Mouse (Mus musculus): ENCODE measurements around the gene Hist2h2bb.
"Not testable (repeated sequence)": the region's sequence is repeated elsewhere in the genome, so short reads cannot be mapped to it uniquely, and the experiment has no call there.

Hist2h2bb gene

DNA sequence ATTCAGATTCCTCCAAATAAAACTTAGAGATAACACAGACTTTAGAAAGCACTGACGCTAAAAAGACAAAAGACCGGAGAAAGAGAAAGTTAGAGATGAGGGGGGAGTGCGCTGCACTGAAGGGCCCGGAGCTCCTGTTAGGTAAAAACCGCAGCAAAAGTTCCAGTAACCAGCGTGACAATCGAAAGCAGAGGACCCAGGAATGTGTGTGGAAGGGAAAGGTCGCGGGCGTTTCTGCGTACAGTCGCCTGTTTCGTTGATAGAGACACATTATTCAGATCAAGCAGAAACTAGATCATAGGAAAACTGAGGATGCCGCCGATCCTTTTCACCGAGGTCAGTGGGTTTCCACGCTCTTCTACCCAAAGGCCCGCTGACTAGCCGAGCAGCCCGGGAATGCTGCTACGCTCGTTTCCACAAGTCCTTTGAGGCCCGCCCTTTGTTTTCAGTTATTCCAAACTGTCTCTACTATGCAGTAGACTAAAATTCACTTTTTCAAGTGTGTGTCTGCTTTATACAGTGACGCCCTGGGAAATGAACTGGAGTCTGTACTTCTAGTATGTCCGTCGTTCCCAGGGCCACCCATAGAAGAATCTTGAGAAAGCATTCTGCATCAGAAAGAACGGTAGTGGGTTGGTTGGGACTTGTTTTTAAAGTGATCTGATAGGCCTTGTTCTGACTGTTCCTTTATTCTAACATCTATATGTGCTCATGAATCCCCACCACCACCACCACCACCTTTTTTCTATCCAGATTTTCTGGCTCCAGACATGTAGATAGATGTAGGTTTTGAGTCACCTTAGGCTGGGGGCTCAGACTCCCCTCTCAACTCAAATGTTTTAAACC is 5.8 kb upstream of the Hist2h2bb start:
- DNase-seq: peak; percentile 59

- DNase-seq: peak; percentile 25
These were observed 5.1 kb upstream of the Hist2h2bb start for GRCm38 (mm10) chr3:96264404-96264949.

DNA sequence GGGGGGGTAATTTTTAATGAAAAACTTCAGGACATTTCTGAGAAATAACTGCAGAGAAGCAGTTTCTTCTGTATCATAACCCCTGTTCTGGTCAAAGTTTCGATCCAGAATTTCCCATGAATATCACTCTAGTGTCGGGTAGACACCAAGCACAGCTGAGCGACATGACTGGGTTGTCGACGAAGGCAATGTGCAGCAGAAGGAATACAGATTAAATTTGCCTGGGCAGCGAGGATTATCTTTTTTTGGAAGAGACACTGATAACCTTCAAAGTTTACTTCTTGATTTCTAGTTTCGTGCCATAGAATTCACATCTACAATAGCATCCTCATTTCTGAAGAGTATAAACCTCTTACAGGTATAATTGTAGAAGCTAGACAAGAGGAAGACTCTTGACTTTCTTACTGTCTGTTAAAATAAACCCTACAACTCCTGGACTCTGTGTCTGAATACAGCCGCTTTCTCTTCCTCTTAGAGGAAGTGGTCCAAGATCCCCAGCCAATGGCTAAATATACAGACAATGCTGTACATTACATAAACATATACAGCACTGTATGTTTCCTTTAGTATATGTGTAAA is 3.3 kb upstream of the Hist2h2bb start:
- DNase-seq: no peak

- DNase-seq: no peak
These were observed 2.0 kb upstream of the Hist2h2bb start for GRCm38 (mm10) chr3:96267541-96267940.

DNA sequence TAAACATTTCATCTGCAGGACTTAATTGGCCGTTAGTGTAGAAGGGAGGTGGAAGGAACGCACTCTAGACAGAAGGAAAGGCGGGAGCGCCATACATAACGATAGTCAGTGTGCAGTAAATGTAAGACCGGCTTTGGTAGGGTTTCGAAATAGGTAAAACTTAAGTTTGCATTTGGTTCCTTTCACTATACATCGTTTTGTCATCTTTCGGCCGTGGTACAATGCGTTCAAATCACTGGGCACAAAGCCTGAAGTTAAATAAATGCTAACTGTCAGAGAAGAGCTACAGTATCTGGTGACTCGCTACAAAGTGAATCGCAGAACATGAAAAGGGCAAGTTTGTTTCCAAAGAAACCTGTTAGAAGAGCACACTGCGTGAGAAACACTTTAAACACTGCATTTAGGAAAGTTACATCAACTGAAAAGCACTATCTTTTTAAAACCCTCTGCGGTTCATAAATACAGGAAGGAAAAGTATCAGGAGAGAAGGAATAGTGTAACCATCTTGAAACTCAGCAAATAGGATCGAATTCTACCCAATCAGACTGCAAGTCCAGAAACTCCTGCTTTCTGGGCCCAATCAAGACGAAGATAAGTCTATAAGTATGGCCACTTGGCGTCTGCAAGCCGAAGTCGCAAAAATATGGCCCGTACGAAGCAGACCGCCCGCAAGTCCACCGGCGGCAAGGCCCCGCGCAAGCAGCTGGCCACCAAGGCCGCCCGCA is 1.3 kb upstream of the Hist2h2bb start, which contains the start of gene Hist2h3b:
TSS of gene Hist2h3b (plus strand) at position 604 of the 725 bp plus-strand sequence.
- DNase-seq: peak; percentile 84

DNA sequence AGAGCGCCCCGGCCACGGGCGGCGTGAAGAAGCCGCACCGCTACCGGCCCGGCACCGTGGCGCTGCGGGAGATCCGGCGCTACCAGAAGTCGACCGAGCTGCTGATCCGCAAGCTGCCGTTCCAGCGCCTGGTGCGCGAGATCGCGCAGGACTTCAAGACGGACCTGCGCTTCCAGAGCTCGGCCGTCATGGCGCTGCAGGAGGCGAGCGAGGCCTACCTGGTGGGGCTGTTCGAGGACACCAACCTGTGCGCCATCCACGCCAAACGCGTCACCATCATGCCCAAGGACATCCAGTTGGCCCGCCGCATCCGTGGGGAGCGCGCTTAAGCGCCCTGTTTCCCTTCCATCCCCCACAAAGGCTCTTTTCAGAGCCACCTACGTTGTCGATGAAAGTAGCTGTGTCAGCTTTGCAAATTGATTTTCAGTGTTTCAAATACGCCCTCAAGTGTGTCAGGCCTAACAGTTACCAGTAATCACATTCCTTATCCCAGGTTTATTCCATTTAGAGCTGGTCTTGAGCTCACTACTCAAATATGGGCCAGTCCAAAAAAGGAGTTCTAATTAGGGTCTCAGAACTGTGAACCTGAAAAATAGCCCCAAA is 675 bp upstream of the Hist2h2bb start:
- DNase-seq: peak; percentile 51

- peak; percentile 66 for DNase-seq
These were observed 4.3 kb downstream of the Hist2h2bb start for GRCm38 (mm10) chr3:96273591-96274465.

DNA sequence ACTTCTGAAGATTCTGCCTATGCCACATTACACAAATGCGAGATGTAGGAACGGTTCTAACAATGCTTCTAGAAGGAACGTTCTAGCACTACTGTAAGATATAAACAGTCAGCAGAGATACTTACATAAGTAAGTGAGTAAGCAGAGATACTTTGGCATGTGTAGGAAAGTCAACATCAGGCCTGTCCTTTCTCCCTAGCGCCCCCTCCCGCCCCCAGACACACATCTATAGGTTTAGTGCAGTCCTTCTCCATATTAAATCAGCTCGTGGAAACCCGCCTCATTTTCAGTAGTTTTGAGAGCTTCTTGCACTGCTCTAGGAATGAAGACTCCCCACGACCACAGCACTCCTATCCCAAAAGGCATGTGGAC is 7.9 kb downstream of the Hist2h2bb start:
- DNase-seq: peak; percentile 90

GRCm38 (mm10) chr3:96277800-96278624 is 8.5 kb downstream of the Hist2h2bb start:
- DNase-seq: peak; percentile 96

GRCm38 (mm10) chr3:96280660-96281059 is 11.1 kb downstream of the Hist2h2bb start:
- no peak for DNase-seq

- DNase-seq: no peak
These were observed 14.9 kb downstream of the Hist2h2bb start for GRCm38 (mm10) chr3:96284457-96284856.

DNA sequence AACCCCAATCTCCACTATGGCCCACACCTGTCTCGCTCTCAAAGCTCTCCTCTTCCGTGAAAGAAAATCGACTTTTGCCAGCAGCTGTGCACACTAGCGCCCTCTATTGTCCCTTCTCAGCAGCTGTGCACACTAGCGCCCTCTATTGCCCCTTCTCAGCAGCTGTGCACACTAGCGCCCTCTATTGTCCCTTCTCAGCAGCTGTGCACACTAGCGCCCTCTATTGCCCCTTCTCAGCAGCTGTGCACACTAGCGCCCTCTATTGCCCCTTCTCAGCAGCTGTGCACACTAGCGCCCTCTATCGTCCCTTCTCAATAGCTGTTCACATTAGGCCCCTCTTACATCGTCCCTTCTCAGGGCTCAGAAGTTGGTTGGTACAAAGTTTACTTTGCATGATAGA is 17.8 kb downstream of the Hist2h2bb start:
- DNase-seq: not testable (repeated sequence)

GRCm38 (mm10) chr3:96289201-96289600 is 19.6 kb downstream of the Hist2h2bb start:
- DNase-seq: no peak

DNA sequence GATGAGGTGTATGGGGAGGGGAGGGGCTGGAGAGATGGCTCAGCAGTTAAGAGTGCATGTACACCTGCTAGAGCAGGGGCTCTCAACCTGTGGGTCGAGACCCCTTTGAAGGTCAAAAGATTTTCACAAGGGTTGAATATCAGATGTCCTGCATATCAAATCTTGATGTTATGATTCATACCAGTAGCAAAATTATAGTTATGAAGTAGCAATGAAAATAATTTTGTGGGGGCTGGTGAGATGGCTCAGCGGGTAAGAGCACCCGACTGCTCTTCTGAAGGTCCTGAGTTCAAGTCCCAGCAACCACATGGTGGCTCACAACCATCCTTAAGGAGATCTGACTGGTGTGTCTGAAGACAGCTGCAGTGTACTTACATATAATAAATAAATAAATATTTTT is 21.2 kb downstream of the Hist2h2bb start:
- DNase-seq: not testable (repeated sequence)

- no peak for DNase-seq
These were observed 23.1 kb downstream of the Hist2h2bb start for GRCm38 (mm10) chr3:96292641-96293040.

- DNase-seq: no peak
These were observed 23.8 kb downstream of the Hist2h2bb start for GRCm38 (mm10) chr3:96293368-96293767.

GRCm38 (mm10) chr3:96293787-96294186 is 24.2 kb downstream of the Hist2h2bb start, which contains the start of gene Fcgr1:
Gene Fcgr1, minus strand, starts transcription at chr3:96293969.
- DNase-seq: no peak

- DNase-seq: no peak
These were observed 28.8 kb downstream of the Hist2h2bb start for GRCm38 (mm10) chr3:96298360-96298759.

DNA sequence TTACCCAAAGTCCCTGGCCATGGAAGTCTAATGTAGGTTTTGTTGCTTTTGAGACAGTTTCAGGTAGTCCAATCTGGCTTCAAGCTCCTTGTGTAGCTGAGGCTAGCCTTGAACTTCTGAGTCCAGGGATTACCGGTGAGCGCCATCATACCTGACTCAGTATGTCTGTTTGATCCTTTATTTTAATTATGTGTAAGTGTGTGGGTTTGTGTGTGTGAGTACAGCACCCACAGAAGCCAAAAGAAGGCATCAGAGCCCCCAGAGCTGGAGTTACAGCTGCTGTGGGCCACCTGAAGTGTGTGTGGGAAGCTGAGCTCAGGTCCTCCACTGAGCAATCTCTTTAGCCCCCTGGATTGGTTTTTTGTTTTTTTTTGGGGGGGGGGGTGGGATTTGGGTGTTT is 30.0 kb downstream of the Hist2h2bb start:
- no peak for DNase-seq

GRCm38 (mm10) chr3:96300706-96301529 is 31.4 kb downstream of the Hist2h2bb start:
- no peak for DNase-seq

Data from thymus, postnatal 14 days (tissue).